Mouse (Mus musculus) stomach, embryonic 15.5 days (tissue): ENCODE results near the gene Pter. TPM values are rescaled to one million over a fixed set of nuclear protein-coding genes. Genes with fewer than 3 reads are reported as not detected.

Experiments used
- ATAC-seq: fragments of 200-750 bp; cut with Nextera tagmentation; 2 replicates; pipeline ENCODE4 v1.8.0; 2017; ENCODE audit warnings: low read depth, moderate number of reproducible peaks, moderate TSS enrichment; ENCODE audit not compliant: insufficient read depth, low FRiP score
- H3K27ac ChIP-seq: fragments of 300-500 bp; sonication (generic); 2 replicates; pipeline ENCODE4 v1.5.1; 2015; ENCODE audit warnings: mild to moderate bottlenecking, inconsistent platforms
- H3K27me3 ChIP-seq: fragments of 300-500 bp; sonication (generic); replicated peaks from 2 replicates; pipeline ENCODE4 v1.6.1; 2015; ENCODE audit warnings: inconsistent platforms
- H3K36me3 ChIP-seq: fragments of 300-500 bp; sonication (generic); 2 replicates; pipeline ENCODE4 v1.6.1; 2015; ENCODE audit warnings: inconsistent platforms
- H3K4me1 ChIP-seq: fragments of 300-500 bp; sonication (generic); 2 replicates; pipeline ENCODE4 v1.6.1; 2015; ENCODE audit warnings: inconsistent platforms
- H3K4me2 ChIP-seq: fragments of 300-500 bp; sonication (generic); 2 replicates; pipeline ENCODE4 v1.6.1; 2015; ENCODE audit warnings: mild to moderate bottlenecking, inconsistent platforms
- H3K4me3 ChIP-seq: fragments of 300-500 bp; sonication (generic); replicated peaks from 2 replicates; pipeline ENCODE4 v1.5.1; 2015; ENCODE audit warnings: inconsistent platforms
- H3K9ac ChIP-seq: fragments of 300-500 bp; sonication (generic); 2 replicates; pipeline ENCODE4 v1.6.1; 2015; ENCODE audit warnings: inconsistent platforms
- H3K9me3 ChIP-seq: fragments of 300-500 bp; sonication (generic); 2 replicates; pipeline ENCODE4 v1.6.1; 2016; ENCODE audit warnings: inconsistent platforms
- WGBS: fragments of 180-500 bp; shearing (Covaris S2); methylation state at CpG from one replicate; pipeline ENCODE4 v1.1.7; 2015; 5-methylcytosine and 5-hydroxymethylcytosine counted together
- polyA plus RNA-seq: library from polyadenylated mRNA; unstranded; fragments of >200 nt; fragmentation: Nextera tagmentation; extraction: Ambion mirVana; gene quantifications from 2 replicates; pipeline ENCODE4 v1.2.1, GENCODE M21; 2015

The Pter gene
- 27.0 and 31.9 TPM in 2 replicates for polyA plus RNA-seq

GRCm38 (mm10) chr2:12923804-12924591 is at the start of gene Pter:
Pter (plus strand) TSS chr2:12924041.
- H3K9ac ChIP-seq = peak within 1 kb of the TSS; percentile 63; the same call in 1 of the 2 replicates
- H3K4me3 ChIP-seq = peak within 1 kb of the TSS; percentile 57
- peak within 1 kb of the TSS; percentile 80 for H3K27ac ChIP-seq
- no peaks in the 10 kb centered on the region for H3K36me3 ChIP-seq
- H3K4me2 ChIP-seq = peak within 1 kb of the TSS; percentile 79
- WGBS = under 1% methylated on average over 24 of the region's 24 CpGs
- no peaks in the 10 kb centered on the region for H3K27me3 ChIP-seq
- H3K9me3 ChIP-seq = no peaks in the 10 kb centered on the region
- no peaks in the 10 kb centered on the region for H3K4me1 ChIP-seq
- ATAC-seq = peak; percentile 98

- Histone ChIP-seq H3K27ac (no peak overlapping the region), H3K4me2 (no peak overlapping the region), H3K9ac (no peak overlapping the region), H3K27me3 (no peaks in the 10 kb centered on the region), H3K4me3 (no peak overlapping the region), H3K9me3 (no peaks in the 10 kb centered on the region), H3K4me1 (no peaks in the 10 kb centered on the region), H3K36me3 (no peaks in the 10 kb centered on the region)
- no peak for ATAC-seq
- WGBS = 43% methylated on average over 1 of the region's 1 CpGs
Observed at GRCm38 (mm10) chr2:12874232-12874631, 49.6 kb upstream of the Pter start.

GRCm38 (mm10) chr2:12879492-12879891 is 44.3 kb upstream of the Pter start:
- Histone ChIP-seq H3K4me1 (no peaks in the 10 kb centered on the region), H3K36me3 (no peaks in the 10 kb centered on the region), H3K9me3 (no peaks in the 10 kb centered on the region), H3K27me3 (no peaks in the 10 kb centered on the region), H3K27ac (no peak overlapping the region), H3K4me3 (no peak overlapping the region), H3K4me2 (no peak overlapping the region), H3K9ac (no peak overlapping the region)
- no peak for ATAC-seq
- WGBS = 51% methylated on average over 2 of the region's 2 CpGs

- 85% methylated on average over 1 of the region's 1 CpGs for WGBS
- Histone ChIP-seq H3K36me3 (no peaks in the 10 kb centered on the region), H3K27me3 (no peaks in the 10 kb centered on the region), H3K4me3 (no peak overlapping the region), H3K27ac (no peak overlapping the region), H3K9me3 (no peaks in the 10 kb centered on the region), H3K4me2 (no peak overlapping the region), H3K4me1 (no peaks in the 10 kb centered on the region), H3K9ac (no peak overlapping the region)
- no peak for ATAC-seq
Observed at GRCm38 (mm10) chr2:12881009-12881408, 42.8 kb upstream of the Pter start.

GRCm38 (mm10) chr2:12883276-12883914 is 40.4 kb upstream of the Pter start:
- Histone ChIP-seq H3K4me3 (no peak overlapping the region), H3K27ac (no peak overlapping the region), H3K9me3 (no peaks in the 10 kb centered on the region), H3K4me2 (no peak overlapping the region), H3K27me3 (no peaks in the 10 kb centered on the region), H3K4me1 (no peaks in the 10 kb centered on the region), H3K36me3 (no peaks in the 10 kb centered on the region), H3K9ac (no peak overlapping the region)
- ATAC-seq = peak; percentile 60; the same call in 1 of the 2 replicates
- 48% methylated on average over 10 of the region's 10 CpGs for WGBS

- Histone ChIP-seq H3K4me2 (no peak overlapping the region), H3K4me3 (no peak overlapping the region), H3K9me3 (no peaks in the 10 kb centered on the region), H3K9ac (no peak overlapping the region), H3K27ac (no peak overlapping the region), H3K36me3 (no peaks in the 10 kb centered on the region), H3K4me1 (no peaks in the 10 kb centered on the region), H3K27me3 (no peaks in the 10 kb centered on the region)
- no peak for ATAC-seq
- 36% methylated on average over 2 of the region's 2 CpGs for WGBS
Observed at GRCm38 (mm10) chr2:12887015-12887414, 36.8 kb upstream of the Pter start.

GRCm38 (mm10) chr2:12905786-12906185 is 18.1 kb upstream of the Pter start:
- 76% methylated on average over 1 of the region's 1 CpGs for WGBS
- H3K4me1 ChIP-seq = no peaks in the 10 kb centered on the region
- H3K27ac ChIP-seq = no peak overlapping the region

GRCm38 (mm10) chr2:12925643-12926042 is 1.8 kb downstream of the Pter start:
- Histone ChIP-seq H3K9ac (no peak overlapping the region), H3K4me3 (no peak overlapping the region), H3K27ac (no peak overlapping the region), H3K4me1 (no peaks in the 10 kb centered on the region), H3K4me2 (no peak overlapping the region; the same call in 1 of the 2 replicates), H3K36me3 (no peaks in the 10 kb centered on the region), H3K27me3 (no peaks in the 10 kb centered on the region), H3K9me3 (no peaks in the 10 kb centered on the region)
- WGBS = 53% methylated on average over 1 of the region's 1 CpGs
- no peak for ATAC-seq

More at GRCm38 (mm10) chr2:12905786-12906185, 18.1 kb upstream of the Pter start:
- no peak for ATAC-seq
- Histone ChIP-seq H3K27me3 (no peaks in the 10 kb centered on the region), H3K9me3 (no peaks in the 10 kb centered on the region), H3K4me2 (no peak overlapping the region), H3K4me3 (no peak overlapping the region), H3K36me3 (no peaks in the 10 kb centered on the region), H3K9ac (no peak overlapping the region)

GRCm38 (mm10) chr2:12930338-12930737 is 6.5 kb downstream of the Pter start:
- Histone ChIP-seq H3K4me3 (no peak overlapping the region), H3K4me1 (no peaks in the 10 kb centered on the region), H3K36me3 (no peaks in the 10 kb centered on the region), H3K9me3 (no peaks in the 10 kb centered on the region), H3K27ac (no peak overlapping the region), H3K9ac (no peak overlapping the region), H3K27me3 (no peaks in the 10 kb centered on the region), H3K4me2 (no peak overlapping the region)
- 78% methylated on average over 2 of the region's 2 CpGs for WGBS
- no peak for ATAC-seq

- H3K4me2 ChIP-seq = no peak overlapping the region
- 83% methylated on average over 2 of the region's 2 CpGs for WGBS
- no peak for ATAC-seq
- no peaks in the 10 kb centered on the region for H3K27me3 ChIP-seq
- no peak overlapping the region for H3K4me3 ChIP-seq
- no peaks in the 10 kb centered on the region for H3K36me3 ChIP-seq
- no peaks in the 10 kb centered on the region for H3K4me1 ChIP-seq
- H3K9ac ChIP-seq = no peak overlapping the region
- H3K9me3 ChIP-seq = no peaks in the 10 kb centered on the region
- no peak overlapping the region for H3K27ac ChIP-seq
Observed at GRCm38 (mm10) chr2:12933905-12934304, 10.1 kb downstream of the Pter start.

GRCm38 (mm10) chr2:12935286-12935685 is 11.4 kb downstream of the Pter start:
- H3K27me3 ChIP-seq = no peaks in the 10 kb centered on the region
- no peak for ATAC-seq
- H3K9me3 ChIP-seq = no peaks in the 10 kb centered on the region
- H3K9ac ChIP-seq = no peak overlapping the region
- H3K4me1 ChIP-seq = no peaks in the 10 kb centered on the region
- H3K27ac ChIP-seq = no peak overlapping the region
- no peaks in the 10 kb centered on the region for H3K36me3 ChIP-seq
- 53% methylated on average over 2 of the region's 2 CpGs for WGBS
- no peak overlapping the region for H3K4me3 ChIP-seq
- H3K4me2 ChIP-seq = no peak overlapping the region

- no peaks in the 10 kb centered on the region for H3K9me3 ChIP-seq
- H3K4me3 ChIP-seq = no peak overlapping the region
- H3K27ac ChIP-seq = no peak overlapping the region
- no peaks in the 10 kb centered on the region for H3K36me3 ChIP-seq
- ATAC-seq = no peak
- H3K4me1 ChIP-seq = no peaks in the 10 kb centered on the region
- H3K4me2 ChIP-seq = no peak overlapping the region
- WGBS = 89% methylated on average over 10 of the region's 10 CpGs
- H3K27me3 ChIP-seq = no peaks in the 10 kb centered on the region
- H3K9ac ChIP-seq = no peak overlapping the region
Observed at GRCm38 (mm10) chr2:12937461-12938217, 13.8 kb downstream of the Pter start.
